Mouse (Mus musculus) ovary, adult 18-20 months (tissue): ENCODE data around the gene Foxo3.

Experiments used
- DNase-seq: peaks from one replicate; pipeline ENCODE4 v3.0.0; 2022; ENCODE audit warnings: low spot score, mixed read lengths

Foxo3 gene

DNA sequence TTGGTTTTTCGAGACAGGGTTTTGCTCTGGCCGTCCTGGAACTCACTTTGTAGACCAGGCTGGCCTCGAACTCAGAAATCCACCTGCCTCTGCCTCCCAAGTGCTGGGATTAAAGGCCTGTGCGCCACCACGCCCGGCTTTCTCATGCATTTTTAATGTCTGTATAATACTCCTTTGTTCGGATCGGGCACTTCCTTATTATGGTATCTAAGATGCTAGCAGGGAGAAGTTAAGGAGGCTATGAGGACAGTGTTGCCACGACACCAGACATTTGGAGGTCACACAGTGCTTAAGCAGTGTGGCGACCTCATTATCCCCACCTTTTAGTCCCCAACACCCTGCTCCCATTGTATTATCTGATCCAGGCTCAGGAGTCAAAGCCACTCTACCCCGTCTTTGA lies 97.8 kb downstream of the Foxo3 start:
- no peak for DNase-seq

DNA sequence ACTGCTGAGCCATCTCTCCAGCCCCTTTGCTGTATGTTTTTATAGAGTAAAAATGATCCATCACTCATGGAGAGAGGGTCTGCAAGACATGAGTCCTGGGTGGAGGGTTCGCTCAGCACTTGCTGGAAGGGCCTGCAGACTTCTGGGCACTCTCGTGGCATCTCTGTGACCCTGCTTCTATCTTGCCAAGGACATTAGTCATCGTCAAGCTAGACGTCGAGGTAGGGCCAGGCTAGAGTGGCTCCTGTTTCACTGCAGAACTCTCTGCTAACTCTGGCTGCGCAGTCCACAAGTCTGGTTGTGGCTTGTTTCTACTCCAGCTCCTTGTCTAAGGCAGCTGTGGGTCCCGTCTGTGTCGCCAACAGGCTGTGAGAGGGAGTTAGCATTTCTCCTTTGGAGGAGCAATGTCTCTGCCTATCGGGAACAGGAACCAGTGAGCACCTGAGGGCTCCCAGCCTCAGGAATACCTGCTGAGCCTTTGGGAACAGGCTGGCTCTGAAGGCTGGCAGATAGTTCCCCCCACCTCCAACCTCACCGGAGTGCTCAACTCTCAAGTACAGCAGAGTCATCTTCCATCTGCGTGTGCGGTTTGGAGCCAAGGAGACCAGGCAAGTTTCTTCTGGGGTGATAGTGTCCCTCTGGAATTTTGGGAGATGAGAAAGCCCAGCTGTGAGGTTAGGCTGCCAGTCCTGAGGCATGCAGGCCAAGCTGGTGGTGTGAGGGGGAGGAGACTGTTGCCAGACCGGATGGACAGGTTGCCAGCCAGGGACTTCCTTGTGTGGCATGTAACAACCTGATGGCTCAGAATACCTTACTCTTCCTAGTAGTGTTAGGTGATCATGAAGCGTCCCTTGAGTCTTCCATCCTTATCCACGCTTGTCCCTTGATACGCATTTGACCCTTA lies 98.5 kb downstream of the Foxo3 start:
- no peak for DNase-seq

DNA sequence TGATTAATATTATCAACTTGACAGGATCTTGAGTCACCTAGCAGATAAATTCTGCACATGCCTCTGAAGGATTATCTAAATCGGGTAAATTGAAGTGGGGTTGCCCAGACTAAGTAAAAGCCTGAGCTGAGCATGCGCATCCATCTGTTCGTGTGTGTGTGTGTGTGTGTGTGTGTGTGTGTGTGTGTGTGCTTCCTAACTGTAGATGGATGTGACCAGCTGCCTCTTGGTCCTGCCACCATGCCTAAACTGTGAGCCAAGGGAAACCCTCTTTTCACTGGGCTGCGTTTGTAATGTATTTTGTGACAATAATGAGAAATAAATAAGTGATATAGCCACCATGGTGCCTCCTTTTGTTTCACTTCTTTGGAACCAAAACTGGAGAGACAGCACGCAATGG lies 102.3 kb downstream of the Foxo3 start:
- DNase-seq = no peak

DNA sequence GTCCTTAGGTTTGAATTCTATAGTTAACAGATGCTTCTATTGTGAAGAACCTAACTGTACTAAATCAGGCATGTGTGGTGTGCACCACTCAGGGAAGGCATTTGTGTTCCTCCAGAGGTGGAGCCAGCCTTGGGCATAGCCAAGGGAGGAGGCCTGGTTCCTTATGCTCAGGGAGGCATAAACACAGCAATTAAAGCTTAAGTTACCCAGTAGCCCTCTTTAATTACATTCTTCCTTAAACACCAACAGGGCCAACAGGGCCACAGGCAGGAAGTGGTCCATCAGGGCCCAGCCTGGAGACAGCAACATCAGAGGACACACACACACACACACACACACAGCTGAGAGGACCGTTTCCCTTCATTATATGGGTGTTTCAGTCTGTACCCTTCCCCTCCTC lies 102.7 kb downstream of the Foxo3 start:
- no peak for DNase-seq

DNA sequence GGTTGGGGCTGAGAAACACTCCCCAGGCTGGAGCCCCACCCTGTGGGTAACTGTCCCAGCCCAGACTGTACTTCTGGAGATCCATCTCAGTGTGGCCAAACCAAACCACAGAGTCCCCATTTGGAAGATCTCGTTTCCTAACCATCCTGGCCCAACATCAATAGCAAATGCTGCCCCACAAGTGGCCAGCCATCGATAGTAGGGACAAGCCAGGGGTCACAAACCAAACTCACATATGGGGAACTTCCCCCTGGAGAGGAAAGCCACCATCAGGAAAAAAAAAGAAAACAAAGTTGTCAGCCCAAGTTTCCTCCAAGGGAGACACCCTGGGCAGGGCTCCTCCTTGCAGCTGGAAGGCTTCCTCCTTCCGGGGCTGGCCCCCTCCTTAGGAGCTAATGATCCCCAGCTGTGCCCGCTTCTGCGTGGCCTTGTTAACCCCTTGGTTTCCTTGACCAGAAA lies 105.6 kb downstream of the Foxo3 start:
- no peak for DNase-seq

DNA sequence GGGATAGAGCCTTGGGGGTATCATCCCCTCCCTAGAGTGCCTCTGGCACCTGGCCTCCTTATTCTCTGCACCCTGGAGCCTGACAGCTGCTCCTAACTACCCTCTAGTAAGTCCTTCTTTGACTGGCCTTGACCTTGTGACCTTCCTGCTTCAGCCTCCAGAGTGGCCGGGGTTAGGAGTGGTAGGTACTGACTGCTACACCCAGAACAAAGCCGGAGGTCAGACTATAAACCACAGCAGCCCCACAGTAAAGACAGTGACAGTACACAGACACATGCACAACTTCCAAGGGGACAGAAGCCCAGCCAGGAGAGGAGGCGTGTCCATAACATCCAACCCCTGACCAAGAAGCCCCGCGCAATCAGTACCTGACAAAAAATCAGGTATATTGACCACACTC lies 106.4 kb downstream of the Foxo3 start:
- no peak for DNase-seq

DNA sequence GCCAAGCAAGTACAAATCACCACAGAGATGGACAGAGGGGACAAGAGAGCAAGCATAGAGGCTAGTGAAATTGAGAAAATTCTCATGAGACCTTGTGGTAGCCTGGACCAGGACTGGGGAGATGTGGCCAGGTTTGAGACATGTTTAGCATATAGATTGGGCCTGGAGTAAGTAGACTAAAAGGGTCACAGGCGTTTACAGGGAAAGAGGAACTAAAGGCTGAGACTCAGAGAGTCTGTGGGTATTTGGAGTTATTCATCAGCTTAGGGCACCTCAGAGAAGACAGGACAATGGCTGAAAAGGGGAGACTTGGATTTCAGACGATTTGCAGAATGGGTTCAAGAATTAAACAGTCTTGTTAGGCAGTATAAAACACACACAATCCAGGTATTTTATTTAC lies 121.8 kb downstream of the Foxo3 start:
- no peak for DNase-seq

DNA sequence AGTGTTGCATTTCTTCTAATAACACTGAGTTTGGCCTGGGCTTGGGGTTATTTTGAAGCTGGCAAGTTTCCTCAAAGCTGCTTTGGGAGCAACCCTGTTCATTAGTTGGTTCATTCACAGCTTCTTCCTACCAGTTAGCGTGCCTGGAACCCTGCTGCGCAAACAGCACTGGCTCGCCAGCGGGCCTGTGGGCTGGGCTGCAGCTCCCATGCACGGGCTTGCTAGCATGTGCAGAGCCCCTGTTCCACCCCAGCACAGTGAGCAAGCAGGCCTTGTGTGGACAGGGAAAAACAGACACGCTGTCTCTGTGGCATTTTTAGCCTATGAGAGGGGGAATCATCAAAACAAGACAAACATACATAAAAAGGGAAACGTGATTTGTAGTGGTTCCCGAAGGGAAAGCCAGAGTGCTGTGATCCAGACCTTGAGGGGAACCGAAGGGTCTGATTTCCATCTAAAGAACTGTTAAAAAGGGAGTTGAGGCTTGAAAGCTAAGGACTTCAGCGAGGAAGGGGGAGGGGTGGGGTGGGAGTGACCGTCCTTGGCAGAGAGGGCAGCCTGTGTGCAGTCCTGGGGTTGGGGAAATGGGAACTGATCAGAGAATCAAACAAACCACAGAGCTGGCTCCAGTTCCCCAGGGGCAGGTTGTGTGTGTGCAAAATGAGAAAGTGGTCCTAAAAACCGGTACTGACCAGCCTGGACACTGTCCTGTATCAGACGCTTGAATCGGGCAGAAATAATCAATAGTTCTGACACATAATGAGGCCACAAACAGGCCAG lies 123.9 kb downstream of the Foxo3 start:
- DNase-seq = peak; percentile 37

DNA sequence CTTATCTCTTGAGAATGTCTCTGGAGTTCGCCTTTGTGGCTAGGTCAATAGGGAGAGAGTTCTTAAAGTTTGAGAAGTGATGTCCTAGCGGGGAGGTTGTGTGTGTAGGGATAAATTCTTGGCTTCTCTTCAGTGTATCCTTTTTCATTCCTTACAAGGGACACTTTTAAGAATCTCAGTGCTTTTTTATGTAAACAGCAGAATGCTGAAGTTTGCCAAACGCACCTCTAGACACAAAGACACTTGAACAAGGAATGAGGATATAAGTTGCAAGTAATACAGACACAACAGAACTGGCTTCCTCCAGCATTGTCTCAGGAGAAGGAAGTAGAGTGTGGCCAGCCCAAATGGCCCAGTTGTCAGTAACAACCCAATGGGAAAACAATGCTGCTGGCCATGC lies 126.8 kb downstream of the Foxo3 start:
- DNase-seq = no peak

DNA sequence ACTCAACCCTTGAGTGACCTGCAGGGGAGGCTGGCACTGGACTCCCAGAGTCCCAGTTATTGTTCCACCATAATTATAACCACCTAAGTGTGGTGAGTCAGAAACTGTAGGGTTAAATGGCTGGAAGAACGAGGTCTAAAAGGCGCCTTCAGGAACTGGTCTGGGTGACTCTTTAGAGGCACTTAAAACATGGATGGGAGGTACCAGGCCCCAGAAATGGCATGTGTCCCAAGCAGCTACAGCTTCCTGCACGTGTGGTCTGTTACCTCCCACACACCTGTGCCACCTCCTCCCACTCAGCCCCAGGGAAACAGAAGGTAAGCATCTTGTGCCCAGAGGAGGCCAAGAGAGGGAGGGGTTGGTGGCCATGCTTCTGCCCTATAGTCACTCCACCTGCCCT lies 128.2 kb downstream of the Foxo3 start:
- DNase-seq = no peak

DNA sequence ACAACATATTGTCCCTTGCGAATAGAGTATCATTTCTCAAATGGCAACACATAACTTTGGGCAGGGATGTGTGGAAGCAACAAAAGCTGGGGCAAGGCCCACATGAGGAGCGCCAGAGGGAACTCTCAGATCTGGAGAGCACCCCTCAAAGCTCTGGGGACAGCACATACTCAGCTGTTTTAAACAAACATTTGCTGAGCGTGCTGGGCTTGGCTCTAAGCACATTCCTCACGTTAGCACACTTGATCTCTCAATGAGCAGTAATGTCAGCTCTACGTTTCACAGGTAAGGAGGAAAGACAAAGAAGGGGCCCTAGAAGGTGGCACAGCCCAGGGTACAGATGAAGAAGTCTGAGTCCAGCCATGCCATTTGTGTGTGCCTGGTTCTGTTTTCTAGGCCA lies 131.3 kb downstream of the Foxo3 start:
- no peak for DNase-seq

DNA sequence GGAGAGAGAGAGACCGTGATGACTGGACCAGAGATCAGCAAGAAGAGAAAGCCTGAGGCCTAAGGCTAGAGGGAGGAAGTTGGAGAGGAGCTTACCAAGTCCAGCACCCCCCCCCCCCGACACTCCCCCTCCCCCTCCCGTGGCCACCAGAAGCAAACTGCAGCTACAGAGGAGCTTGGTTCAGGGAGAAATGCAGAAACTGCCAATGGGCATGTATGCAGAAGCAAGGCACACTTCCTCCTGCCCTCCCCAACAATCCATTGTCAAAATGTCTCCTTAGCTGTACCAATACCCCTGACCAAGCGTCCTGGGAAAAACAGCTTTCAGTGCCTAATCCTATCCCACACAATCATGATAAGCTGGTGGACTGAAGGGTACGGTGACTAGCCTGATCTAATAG lies 131.8 kb downstream of the Foxo3 start:
- no peak for DNase-seq

DNA sequence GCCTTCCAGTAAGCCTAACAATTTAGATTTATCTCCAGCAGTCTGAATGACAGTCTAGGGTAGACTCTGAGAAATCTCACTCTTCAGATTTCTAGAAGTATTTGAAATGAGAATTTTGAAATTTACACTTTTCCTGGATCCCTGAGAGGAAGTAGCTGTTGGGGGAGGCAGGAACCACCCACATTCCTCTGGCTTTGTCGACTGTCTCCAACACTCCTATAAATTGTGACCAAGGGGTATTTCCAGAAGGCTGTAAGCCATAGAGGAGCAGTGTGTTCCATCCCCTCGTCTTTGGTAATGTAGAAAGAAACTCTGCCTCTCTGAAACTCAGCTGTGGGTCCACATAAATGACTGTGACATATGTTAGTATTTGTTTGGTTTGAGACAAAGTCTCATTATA lies 132.4 kb downstream of the Foxo3 start:
- DNase-seq = no peak

DNA sequence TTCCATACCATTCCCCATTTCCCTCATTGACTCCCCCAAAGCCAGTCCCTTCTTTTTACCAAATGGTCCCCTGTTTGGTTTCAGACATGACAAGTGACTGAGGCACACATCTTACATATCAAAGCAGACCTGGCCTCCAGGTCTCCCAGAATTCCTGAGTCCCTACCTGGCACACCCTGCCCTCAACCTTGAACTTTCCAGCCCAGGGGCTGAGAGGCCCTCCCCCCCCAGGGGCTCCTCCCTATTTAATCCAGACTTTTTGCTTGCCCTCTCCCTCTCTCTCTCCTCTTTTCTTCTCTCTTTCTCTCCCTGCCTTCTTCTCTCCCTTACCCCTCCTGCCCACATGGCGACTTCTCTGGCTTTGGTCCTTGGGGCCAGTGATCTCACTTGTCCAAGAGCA lies 133.8 kb downstream of the Foxo3 start:
- no peak for DNase-seq

DNA sequence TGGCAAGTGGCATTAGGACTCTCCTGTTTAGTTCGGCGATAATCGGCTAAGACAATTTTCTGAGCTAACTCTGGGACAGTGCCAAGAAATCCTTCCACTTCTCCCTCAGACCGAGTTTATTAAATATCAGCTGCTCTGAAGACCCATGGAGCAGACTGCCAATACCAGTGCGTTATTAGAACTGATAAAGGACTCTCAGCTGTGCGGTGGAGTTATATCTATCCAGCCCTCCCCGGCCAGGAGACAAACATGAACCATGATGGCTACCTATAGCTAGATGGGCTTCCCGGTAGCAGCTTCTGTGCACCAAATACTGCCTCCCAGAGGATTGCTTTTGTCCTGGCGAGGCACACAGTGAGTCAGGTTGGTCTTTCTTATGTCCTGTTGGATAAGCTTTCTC lies 134.5 kb downstream of the Foxo3 start:
- no peak for DNase-seq

DNA sequence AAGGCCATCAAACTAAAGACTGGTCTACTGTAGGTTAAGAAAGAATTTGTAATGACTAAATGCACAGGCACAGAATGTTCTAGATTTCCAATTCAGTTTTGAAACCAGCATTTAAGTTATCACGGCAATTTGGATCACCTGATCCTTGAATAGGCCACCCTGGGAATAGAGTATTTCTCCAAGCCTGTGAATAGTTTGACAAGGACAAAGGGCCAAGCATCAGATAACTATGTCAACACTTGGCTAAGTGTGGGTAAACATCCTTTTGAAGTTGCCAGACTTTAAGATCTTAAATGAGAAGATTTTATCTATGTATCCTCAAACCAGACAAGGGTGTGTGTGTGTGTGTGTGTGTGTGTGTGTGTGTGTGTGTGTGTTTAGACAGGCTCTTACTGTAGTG lies 136.8 kb downstream of the Foxo3 start:
- no peak for DNase-seq

DNA sequence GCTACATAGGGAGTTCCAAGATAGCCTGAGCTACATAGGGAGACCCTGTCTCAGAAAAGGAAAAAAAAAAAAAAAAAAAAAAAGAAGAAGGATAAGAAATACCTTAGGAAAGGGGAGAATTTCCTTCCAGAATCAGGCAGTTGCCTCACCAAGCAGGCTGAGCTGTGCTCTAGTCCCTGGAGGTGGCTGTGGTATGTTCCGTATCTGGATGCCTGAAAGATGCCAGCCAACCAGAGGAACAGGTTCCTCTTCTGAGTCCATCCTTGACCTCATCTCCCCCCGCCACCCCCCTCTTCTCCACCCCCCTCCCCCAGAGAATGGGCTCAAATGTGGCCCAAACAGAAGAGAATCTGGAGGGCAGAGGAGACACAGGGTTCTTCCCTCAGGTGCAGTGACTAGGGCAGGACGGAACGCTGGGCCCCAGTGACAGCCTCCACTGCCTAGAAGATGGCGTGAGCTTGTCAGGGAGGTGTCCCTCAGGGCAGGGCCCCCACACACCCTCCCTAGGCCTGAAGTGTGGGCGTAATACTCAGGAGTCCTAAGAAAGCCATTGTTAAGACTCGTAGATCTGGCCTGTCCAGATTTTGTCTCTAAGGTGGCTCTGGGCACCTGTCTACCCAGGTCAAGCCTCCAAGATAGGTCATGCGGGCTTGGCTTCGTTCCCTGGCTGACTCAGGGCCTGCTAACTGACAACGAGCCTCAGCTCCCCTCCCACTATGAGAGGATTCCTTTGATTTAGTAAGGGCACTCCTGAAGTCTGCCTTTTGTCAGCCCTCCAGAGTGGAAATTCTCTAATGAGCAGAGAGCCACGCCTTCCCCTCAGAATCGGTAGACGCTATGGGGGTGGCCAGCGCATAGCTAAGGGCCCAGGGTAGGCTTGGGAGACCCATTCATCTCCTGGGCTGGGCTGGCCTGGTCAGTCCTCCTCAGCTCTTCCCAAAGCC lies 141.5 kb downstream of the Foxo3 start:
- no peak for DNase-seq
